Mouse (Mus musculus): ENCODE data around the gene Rsph9. TPM values are rescaled to one million over a fixed set of nuclear protein-coding genes. Genes with fewer than 3 reads are reported as not detected.

Rsph9 gene
- total and polyA plus RNA-seq, 3 experiments, result 0.29 TPM; not detected in 2

DNA sequence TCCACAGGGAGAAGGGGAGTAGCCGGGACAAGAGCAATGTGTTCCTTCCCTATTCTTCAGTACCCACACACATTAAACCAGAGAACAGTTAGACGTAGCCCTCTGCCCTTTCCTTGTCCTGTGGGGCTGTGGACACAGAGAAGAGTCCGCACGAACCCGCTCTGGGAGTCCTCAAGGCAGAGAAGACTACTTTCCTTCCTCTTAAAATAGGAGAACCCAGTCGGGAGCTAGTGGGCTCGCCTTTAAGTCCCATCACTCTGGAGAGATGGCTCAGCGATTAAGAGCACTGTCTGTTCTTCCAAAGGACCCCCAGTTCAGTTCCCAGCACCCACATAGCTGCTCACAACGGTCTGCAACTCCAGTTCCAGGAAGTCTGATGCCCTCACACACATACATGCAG is 17.7 kb upstream of the Rsph9 start:
- no peaks in the 10 kb centered on the region for H3K9me3 ChIP-seq (replicated peaks; ENCODE audit: insufficient read depth, low read length)
- H3K36me3 ChIP-seq (ENCODE audit: control insufficient read depth in 1 of 2, insufficient read depth in 2 of 2, low read length in 2 of 2), result peaks cover 0 to 20% of the 10 kb centered on the region in 2 experiments; a peak in 3 of 4 replicates
- H3K4me3 ChIP-seq (ENCODE audit: control insufficient read depth in 1 of 2, insufficient read depth in 1 of 2, low read depth in 2 of 2, low read length in 2 of 2), result peak overlapping the region; percentile 80 to 84
- H3K27me3 ChIP-seq (ENCODE audit: control insufficient read depth in 1 of 2, insufficient read depth in 2 of 2, low read length in 2 of 2), result no peaks in the 10 kb centered on the region
- peaks cover 9% of the 10 kb centered on the region for H3K79me2 ChIP-seq (ENCODE audit: control insufficient read depth, insufficient read depth, low read length, poor library complexity)
- TF ChIP-seq MXI1 (IDR thresholded peaks at IDR 0.05; ENCODE audit: low read depth, low read length) (no peak), RCOR1 (IDR thresholded peaks at IDR 0.05; ENCODE audit: low read depth, low read length) (no peak), NRF1 (IDR thresholded peaks at IDR 0.05; ENCODE audit: insufficient read depth, low read depth, low read length, poor library complexity, severe bottlenecking) (no peak), SMC3 (IDR thresholded peaks at IDR 0.05; ENCODE audit: low read depth, low read length) (no peak), ETS1 (IDR thresholded peaks at IDR 0.05; ENCODE audit: low read depth, low read length) (no peak), POLR2AphosphoS2 (IDR thresholded peaks at IDR 0.05; ENCODE audit: low read length) (no peak), POLR2A (IDR thresholded peaks at IDR 0.05; ENCODE audit: control insufficient read depth in 1 of 2, insufficient read depth in 1 of 2, low read depth in 1 of 2, low read length in 2 of 2, poor library complexity in 1 of 2) (no peak), GABPA (IDR thresholded peaks at IDR 0.05; ENCODE audit: low read depth, low read length) (no peak), POLR2AphosphoS5 (IDR thresholded peaks at IDR 0.05; ENCODE audit: borderline replicate concordance, low read depth, low read length) (no peak), SIN3A (IDR thresholded peaks at IDR 0.05; ENCODE audit: low read length) (no peak), ZKSCAN1 (IDR thresholded peaks at IDR 0.05; ENCODE audit: low read depth, low read length) (no peak), ZMIZ1 (IDR thresholded peaks at IDR 0.05; ENCODE audit: low read depth, low read length) (no peak), MYB (IDR thresholded peaks at IDR 0.05; ENCODE audit: low read depth, low read length) (no peak), USF1 (IDR thresholded peaks at IDR 0.05; ENCODE audit: low read depth, low read length) (no peak), MAZ (IDR thresholded peaks at IDR 0.05; ENCODE audit: low read depth, low read length) (no peak), TCF12 (IDR thresholded peaks at IDR 0.05; ENCODE audit: low read depth, low read length) (no peak), MEF2A (IDR thresholded peaks at IDR 0.05; ENCODE audit: extremely low read depth, insufficient replicate concordance, low read depth, low read length, poor library complexity, severe bottlenecking) (no peak)
- peak overlapping the region; percentile 83 for H3K9ac ChIP-seq (ENCODE audit: control insufficient read depth, low read depth, low read length, poor library complexity, severe bottlenecking)
- H3K27ac ChIP-seq (ENCODE audit: control insufficient read depth, low read depth, low read length), result peak overlapping the region; percentile 76
- peaks cover 18 to 31% of the 10 kb centered on the region in 2 experiments; a peak in 3 of 4 replicates for H3K4me1 ChIP-seq (ENCODE audit: control insufficient read depth in 1 of 2, insufficient read depth in 2 of 2, low read length in 2 of 2)
- no peak for DNase-seq (ENCODE audit: low read depth, low spot score)

DNA sequence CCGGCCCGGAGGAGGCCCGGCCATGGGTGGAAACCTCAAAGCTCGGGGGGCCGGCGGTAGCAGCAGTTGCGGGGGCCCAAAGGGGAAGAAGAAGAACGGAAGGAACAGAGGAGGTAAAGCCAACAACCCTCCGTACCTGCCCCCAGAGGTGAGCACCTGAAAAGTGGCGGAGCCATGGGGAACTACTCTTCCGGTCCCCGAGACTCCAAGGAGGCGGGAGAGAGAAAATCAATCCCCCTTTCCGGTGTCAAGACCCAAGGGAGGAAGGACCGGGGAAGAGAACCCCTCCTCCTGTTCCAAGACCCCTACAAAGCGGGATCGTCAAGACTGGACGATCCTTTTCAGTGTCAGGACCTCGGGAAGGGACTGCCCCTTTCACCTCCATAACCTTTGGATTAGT is 17.2 kb upstream of the Rsph9 start:
- Histone ChIP-seq H3K9me3 (replicated peaks; ENCODE audit: insufficient read depth, low read length) (no peaks in the 10 kb centered on the region), H3K4me3 (ENCODE audit: control insufficient read depth in 1 of 2, insufficient read depth in 1 of 2, low read depth in 2 of 2, low read length in 2 of 2) (peak overlapping the region; percentile 80 to 84), H3K27ac (ENCODE audit: control insufficient read depth, low read depth, low read length) (peak overlapping the region; percentile 76), H3K36me3 (ENCODE audit: control insufficient read depth in 1 of 2, insufficient read depth in 2 of 2, low read length in 2 of 2) (peaks cover 0 to 24% of the 10 kb centered on the region in 2 experiments; a peak in 3 of 4 replicates), H3K27me3 (ENCODE audit: control insufficient read depth in 1 of 2, insufficient read depth in 2 of 2, low read length in 2 of 2) (no peaks in the 10 kb centered on the region), H3K9ac (ENCODE audit: control insufficient read depth, low read depth, low read length, poor library complexity, severe bottlenecking) (peak overlapping the region; percentile 83), H3K4me1 (ENCODE audit: control insufficient read depth in 1 of 2, insufficient read depth in 2 of 2, low read length in 2 of 2) (peaks cover 18 to 36% of the 10 kb centered on the region in 2 experiments; a peak in 3 of 4 replicates), H3K79me2 (ENCODE audit: control insufficient read depth, insufficient read depth, low read length, poor library complexity) (peaks cover 9% of the 10 kb centered on the region)
- TF ChIP-seq UBTF (IDR thresholded peaks at IDR 0.05; ENCODE audit: borderline replicate concordance, insufficient read depth, low read depth, low read length), result no peak
- TF ChIP-seq KAT2A (conservative IDR thresholded peaks at IDR 0.05; ENCODE audit: low read depth, low read length), result no peak
- no peak for TF ChIP-seq ETS1 (IDR thresholded peaks at IDR 0.05; ENCODE audit: low read depth, low read length)
- TF ChIP-seq POLR2AphosphoS2 (IDR thresholded peaks at IDR 0.05; ENCODE audit: low read length), result no peak
- TF ChIP-seq MYB (IDR thresholded peaks at IDR 0.05; ENCODE audit: low read depth, low read length), result no peak
- no peak for TF ChIP-seq CTCF (IDR thresholded peaks at IDR 0.05 in 2 of 3, conservative IDR thresholded peaks at IDR 0.05 in 1 of 3; ENCODE audit: control insufficient read depth in 1 of 3, insufficient read depth in 1 of 3, low read depth in 2 of 3, low read length in 3 of 3, poor library complexity in 1 of 3, severe bottlenecking in 1 of 3)
- TF ChIP-seq MYC (IDR thresholded peaks at IDR 0.05; ENCODE audit: low read depth, low read length), result no peak
- no peak for TF ChIP-seq TAL1 (IDR thresholded peaks at IDR 0.05; ENCODE audit: low read length)
- TF ChIP-seq SIN3A (IDR thresholded peaks at IDR 0.05; ENCODE audit: low read length), result no peak
- no peak for TF ChIP-seq HCFC1 (IDR thresholded peaks at IDR 0.05; ENCODE audit: low read depth, low read length)
- TF ChIP-seq CHD2 (IDR thresholded peaks at IDR 0.05; ENCODE audit: low read length), result no peak
- no peak for TF ChIP-seq ELF1 (IDR thresholded peaks at IDR 0.05; ENCODE audit: low read depth, low read length)
- no peak for TF ChIP-seq ZKSCAN1 (IDR thresholded peaks at IDR 0.05; ENCODE audit: low read depth, low read length)
- no peak for TF ChIP-seq USF1 (IDR thresholded peaks at IDR 0.05; ENCODE audit: low read depth, low read length)
- TF ChIP-seq ZC3H11A (IDR thresholded peaks at IDR 0.05; ENCODE audit: low read depth, low read length), result no peak
- no peak for TF ChIP-seq GABPA (IDR thresholded peaks at IDR 0.05; ENCODE audit: low read depth, low read length)
- TF ChIP-seq BHLHE40 (IDR thresholded peaks at IDR 0.05; ENCODE audit: borderline replicate concordance, low read depth, low read length), result no peak
- no peak for TF ChIP-seq MEF2A (IDR thresholded peaks at IDR 0.05; ENCODE audit: extremely low read depth, insufficient replicate concordance, low read depth, low read length, poor library complexity, severe bottlenecking)
- DNase-seq (ENCODE audit: low read depth, low spot score), result no peak
